Mouse (Mus musculus): ENCODE results near the gene Apbb1. TPM values are rescaled to one million over a fixed set of nuclear protein-coding genes. Genes with fewer than 3 reads are reported as not detected.
A peak's percentile ranks its signal among the peaks of the same experiment; 100 is the strongest.

Gene Apbb1
- total RNA-seq, 2 experiments from 2014 or later: 360 to 370 TPM

DNA sequence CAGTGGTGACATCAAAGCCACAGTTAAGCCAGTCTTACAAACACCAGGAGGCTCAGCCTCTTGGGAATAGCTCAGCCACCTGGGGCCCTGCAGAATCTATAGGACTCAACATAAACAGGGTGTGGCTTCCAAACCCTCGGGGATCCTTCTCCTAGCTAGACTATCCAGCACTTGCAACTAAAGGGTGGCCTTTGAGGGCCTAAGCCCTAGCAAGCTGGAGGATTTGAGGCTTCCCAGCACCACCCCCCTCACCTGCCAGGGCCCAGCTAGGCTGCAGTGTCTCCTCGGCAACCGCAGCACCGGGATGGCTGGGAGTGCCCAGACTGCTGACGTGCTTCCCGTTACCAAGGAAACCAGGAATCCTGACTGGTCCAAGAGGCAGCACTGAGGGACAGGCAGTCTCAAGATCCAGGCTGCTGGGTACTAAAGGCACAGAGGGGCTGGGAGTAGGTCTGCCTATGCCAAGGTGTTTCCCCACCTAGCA, 12.4 kb downstream of the Apbb1 start:
- DNase-seq (ENCODE audit: low spot score in 2 of 2): peak; percentile 80 to 90
- Histone ChIP-seq H3K27ac (peak overlapping the region; percentile 97), H3K4me3 (peak overlapping the region; percentile 50)
- no peak for TF ChIP-seq CTCF (conservative IDR thresholded peaks at IDR 0.05)

DNA sequence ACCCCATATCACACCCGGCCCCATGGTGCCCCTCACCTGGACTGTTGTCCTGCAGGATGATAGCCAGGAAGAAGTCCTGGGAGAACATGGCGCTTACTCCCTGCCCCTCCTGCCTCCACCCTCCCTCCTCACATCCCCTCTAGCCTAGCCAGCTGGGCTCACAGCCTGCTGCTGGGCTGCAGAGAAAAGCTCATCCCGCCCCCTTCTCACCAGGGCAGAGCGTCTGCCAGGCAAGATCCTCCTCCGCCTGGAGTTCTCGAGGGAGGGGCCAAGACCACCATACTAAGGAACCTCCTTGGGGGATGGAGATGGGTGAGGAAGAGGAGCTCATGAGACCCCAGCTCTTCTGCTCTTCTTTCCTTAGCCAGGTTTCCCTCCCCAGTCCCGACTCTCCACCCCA, 12.9 kb downstream of the Apbb1 start:
- H3K4me3 ChIP-seq: peak overlapping the region; percentile 50

DNA sequence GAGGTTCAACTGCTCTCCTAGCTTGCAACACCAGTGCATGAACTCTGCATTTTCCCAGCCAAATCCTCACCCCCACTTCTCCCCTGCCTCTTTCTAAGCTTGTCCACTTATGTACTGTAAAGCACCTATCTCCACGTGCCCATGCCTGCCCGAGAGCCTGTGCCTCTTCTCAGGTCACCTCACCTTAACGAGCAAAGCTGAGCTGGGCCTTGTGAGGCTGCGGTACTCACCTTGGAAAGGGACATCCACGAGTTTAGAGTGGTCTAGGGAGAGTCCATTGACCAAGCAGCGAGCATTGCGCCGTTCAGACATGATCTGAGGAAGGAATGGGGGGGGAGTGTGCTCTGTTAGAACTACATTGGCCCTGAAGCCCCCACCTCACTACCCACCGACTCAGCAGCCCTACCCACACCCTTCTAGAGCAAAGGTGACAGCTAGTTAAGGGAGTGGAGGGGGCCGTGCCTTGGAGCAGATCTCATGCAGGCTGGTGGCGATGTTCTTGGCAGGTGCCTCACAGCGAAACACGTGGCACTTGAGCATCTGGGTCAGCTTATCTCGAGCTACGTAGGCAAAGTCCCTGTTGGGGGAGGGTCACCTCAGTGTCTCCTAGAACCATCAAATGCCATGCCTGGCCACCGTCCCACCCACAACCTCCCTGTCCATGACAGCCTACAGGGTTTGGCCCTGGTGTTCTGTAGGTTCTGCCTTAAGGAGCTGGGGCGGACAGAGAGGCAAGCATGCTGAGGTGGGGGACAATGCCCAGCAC, 16.2 kb downstream of the Apbb1 start:
- DNase-seq (ENCODE audit: low spot score in 2 of 2): no peak
- no peak for TF ChIP-seq CTCF (conservative IDR thresholded peaks at IDR 0.05)
- Histone ChIP-seq H3K27ac (peak overlapping the region; percentile 97), H3K4me3 (no peak overlapping the region)

More for the DNA sequence above, 12.9 kb downstream of the Apbb1 start:
- DNase-seq (ENCODE audit: low spot score in 2 of 2): peak; percentile 75 to 77
- peak overlapping the region; percentile 97 for H3K27ac ChIP-seq
- TF ChIP-seq CTCF (conservative IDR thresholded peaks at IDR 0.05): no peak

DNA sequence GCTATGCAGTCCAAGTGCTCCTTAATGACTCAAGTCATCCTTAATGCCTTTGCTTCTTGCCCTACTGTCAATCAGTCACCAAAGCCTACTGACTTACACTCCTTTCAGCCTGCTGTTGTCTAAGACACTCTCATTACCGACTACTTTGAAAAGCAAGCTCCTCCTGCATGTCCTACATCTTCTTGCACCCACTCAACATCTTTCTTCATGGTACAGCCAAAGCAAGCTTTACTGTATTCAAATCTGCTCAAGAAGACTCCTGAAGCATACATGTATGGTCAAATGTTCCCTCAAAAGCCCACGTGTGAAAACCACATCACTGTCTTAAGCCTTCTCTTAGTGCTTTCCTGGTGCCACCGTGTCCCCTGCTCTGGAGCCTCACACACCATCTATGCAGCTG, 18.1 kb downstream of the Apbb1 start:
- no peak for TF ChIP-seq CTCF (conservative IDR thresholded peaks at IDR 0.05)
- Histone ChIP-seq H3K27ac (peak overlapping the region; percentile 53), H3K4me3 (no peak overlapping the region)
- peak in 1 of 2 experiments; percentile 3 for DNase-seq (ENCODE audit: low spot score in 2 of 2)

DNA sequence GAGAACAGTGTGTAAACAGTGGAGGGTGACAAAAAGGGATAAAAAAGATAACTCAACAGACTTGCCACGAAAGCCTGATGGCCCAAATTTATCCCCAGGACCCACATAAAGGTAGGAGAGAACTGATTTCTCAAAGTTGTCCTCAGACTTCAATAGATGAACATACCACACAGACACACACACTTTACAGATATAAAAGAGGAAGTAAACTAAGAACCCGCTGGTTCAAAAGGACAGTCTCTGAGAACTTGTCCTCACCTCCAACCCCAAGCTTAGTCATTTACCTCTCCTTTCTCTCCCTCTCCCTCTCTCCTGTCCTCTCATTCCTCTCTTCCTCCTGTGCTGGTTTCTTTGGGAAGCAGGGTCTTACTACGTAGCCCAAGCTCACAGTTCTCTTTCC, 19.1 kb downstream of the Apbb1 start:
- no peak overlapping the region for H3K4me3 ChIP-seq
- DNase-seq (ENCODE audit: low spot score in 2 of 2): no peak
- no peak for TF ChIP-seq CTCF (conservative IDR thresholded peaks at IDR 0.05)
- H3K27ac ChIP-seq: peak overlapping the region; percentile 36; the same call in 1 of the 2 replicates

DNA sequence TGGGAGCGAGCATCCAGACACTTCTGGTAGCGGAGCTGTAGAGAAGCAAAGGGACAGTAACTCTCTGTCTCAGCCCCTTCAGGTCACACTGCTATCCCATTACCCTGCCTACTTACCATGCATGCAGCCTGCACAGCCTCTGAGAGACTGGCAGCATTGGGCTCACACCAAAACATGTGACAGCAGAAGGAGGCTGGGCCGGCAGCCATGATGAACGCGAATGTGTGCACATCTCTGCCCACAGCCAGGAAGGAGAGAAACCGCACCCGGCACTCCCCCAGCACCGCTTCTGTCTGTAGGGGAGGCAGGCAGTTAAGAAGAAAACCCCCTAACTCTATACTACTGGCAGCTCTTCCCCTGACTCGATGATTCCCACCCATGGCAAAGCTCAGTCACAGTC, 22.4 kb downstream of the Apbb1 start:
- no peak for TF ChIP-seq CTCF (conservative IDR thresholded peaks at IDR 0.05)
- Histone ChIP-seq H3K4me3 (no peak overlapping the region), H3K27ac (peak overlapping the region; percentile 68; the same call in 1 of the 2 replicates)
- peak; percentile 60 to 76 for DNase-seq (ENCODE audit: low spot score in 2 of 2)

DNA sequence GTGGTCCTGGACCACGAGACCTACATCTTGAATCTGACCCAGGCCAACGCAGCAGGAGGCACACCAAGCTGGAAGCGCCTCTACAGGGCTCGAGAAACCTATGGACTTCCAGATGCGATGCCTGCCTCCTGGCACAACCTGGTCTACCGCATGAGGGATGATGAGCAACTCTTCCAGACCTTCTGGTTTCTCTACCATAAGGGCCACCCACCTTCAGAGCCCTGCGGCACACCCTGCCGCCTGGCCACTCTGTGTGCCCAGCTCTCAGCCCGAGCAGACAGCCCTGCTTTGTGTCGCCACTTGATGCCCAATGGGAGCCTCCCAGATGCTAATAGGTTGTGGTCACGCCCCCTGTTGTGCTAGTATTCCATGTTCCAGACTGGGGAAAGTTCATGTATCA, 23.8 kb downstream of the Apbb1 start:
- H3K27ac ChIP-seq: peak overlapping the region; percentile 68; the same call in 1 of the 2 replicates
- peak in 1 of 2 experiments; percentile 17 for DNase-seq (ENCODE audit: low spot score in 2 of 2)
- no peak overlapping the region for H3K4me3 ChIP-seq
- no peak for TF ChIP-seq CTCF (conservative IDR thresholded peaks at IDR 0.05)

DNA sequence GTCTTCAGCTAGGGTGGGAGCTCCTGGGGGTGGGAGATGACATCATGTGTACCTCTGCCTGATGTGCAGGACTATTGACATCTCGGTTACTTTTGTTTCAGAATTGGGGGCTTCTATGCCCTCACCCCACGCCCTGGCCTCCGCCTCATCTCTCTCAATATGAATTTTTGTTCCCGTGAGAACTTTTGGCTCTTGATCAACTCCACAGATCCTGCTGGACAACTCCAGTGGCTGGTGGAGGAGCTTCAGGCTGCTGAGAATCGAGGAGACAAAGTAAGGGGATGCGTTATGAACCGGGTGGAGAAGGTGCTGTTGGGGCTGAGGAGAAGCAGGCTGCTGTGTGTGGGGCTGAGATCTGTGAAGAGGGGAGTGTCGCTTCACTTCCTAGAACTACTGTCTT, 25.0 kb downstream of the Apbb1 start:
- DNase-seq (ENCODE audit: low spot score in 2 of 2): no peak
- Histone ChIP-seq H3K27ac (peak overlapping the region; percentile 92; the same call in 1 of the 2 replicates), H3K4me3 (peak overlapping the region; percentile 95; the same call in 1 of the 2 replicates)
- no peak for TF ChIP-seq CTCF (conservative IDR thresholded peaks at IDR 0.05)

DNA sequence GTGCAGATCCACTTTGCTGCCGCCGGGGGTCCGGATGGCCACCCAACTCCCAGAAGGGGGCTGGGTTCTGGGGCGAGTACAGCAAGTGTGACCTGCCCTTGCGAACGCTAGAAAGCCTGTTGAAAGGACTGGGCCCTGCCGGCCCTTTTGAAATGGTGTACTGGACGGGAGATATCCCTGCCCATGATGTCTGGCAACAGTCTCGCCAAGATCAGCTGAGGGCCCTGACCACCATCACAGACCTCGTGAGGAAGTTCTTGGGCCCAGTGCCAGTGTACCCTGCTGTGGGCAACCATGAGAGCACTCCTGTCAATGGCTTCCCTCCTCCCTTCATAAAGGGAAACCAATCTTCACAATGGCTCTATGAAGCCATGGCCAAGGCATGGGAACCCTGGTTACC, 25.9 kb downstream of the Apbb1 start:
- Histone ChIP-seq H3K27ac (peak overlapping the region; percentile 92; the same call in 1 of the 2 replicates), H3K4me3 (peak overlapping the region; percentile 95)
- DNase-seq (ENCODE audit: low spot score in 2 of 2): no peak
- TF ChIP-seq CTCF (conservative IDR thresholded peaks at IDR 0.05): no peak

DNA sequence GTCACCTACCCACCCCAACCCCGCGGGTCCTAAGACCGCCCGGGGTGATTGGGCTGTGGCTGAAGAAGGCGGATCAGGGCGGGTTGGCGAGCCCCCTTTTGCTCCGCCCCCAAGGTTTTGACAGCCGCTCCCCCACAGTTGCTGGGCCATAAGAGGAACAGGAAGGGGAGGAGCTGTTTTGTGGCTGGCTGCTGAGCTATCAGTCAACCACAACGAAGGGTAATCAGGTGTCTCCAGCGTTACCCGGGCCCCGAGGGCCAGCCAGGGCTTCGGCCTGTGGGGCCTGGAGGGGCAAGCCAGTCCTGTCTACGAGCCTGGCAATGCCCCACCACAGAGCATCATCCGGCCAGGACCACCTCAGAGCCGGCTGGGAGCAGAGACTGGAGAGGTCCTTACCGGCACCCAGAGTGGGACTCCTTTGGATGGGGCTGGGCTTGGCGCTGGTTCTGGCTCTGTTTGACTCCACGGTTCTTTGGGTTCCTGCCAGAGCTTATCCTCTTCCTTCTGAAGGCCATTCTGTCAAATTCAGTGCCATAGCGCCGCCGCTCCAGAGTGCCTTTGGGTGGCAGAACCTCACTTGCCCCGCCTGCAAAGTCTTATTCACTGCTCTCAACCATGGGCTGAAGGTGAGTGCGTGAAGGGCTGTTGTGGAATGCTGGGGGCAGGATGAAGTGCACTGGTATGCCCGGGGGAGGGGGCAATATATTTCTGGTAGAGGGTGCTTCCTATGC, 27.1 kb downstream of the Apbb1 start, which contains the start of gene Smpd1:
TSS of gene Smpd1 (plus strand) at position 149 of the 731 bp plus-strand sequence.
- H3K27ac ChIP-seq: peak within 1 kb of the TSS; percentile 92
- TF ChIP-seq CTCF (conservative IDR thresholded peaks at IDR 0.05): no peak
- H3K4me3 ChIP-seq: peak within 1 kb of the TSS; percentile 95
- DNase-seq (ENCODE audit: low spot score in 2 of 2): peak; percentile 91 to 95

DNA sequence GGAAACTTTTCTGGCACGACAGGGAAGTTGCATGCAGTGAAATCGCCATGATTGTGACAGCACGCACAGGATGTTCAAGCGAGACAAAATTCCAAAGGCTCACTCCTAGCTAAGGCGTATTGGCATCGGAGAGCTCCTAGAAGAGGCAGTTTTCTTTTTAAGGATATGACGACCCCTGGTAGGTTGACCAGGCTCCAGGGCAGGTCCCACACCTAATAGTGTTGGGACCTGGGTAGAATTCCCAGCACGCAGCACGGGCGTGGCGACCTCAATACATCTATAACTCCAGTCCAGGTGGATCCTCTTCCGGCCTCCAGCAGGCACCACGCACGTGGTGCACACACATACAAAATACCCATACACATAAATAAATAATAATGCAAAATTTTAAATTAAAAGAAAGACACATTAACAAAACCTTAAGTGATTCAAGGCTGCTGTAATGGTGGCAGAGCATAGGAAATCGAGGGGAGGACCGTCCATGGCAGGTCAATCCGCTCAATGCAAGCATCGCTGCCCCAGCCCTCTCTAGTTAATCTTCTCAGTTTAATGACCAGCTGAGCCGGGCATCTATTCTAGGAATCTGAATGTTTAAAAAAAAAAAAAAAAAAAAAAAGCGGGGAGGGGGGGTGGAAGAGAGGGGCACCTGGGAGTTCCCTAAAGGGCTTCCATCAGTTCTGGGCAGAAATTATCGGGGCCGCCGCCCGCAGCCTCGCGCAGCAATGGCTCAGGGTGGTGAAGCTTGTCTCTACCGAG, 27.8 kb downstream of the Apbb1 start:
- DNase-seq (ENCODE audit: low spot score in 2 of 2): no peak
- TF ChIP-seq CTCF (conservative IDR thresholded peaks at IDR 0.05): no peak
- H3K27ac ChIP-seq: peak overlapping the region; percentile 92
- peak overlapping the region; percentile 95 for H3K4me3 ChIP-seq

DNA sequence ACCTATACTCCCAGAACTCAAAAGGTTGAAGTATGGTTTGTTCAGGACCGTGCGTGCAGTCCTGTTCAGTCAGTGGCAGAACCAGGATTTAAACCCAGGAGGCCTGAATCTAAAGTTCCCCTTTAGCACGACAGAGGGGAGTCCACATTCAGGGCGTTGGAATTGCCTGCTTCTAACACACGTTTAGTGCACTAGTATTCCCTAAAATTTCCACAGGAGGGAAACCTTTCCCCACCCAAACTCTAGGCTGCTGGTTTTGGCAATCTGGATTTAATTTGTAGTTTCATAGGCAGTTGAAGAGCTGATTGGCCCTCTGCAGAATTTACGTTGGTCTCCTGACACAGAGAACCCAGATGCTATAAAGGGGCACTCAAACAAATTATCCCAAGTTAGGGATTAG, 32.4 kb downstream of the Apbb1 start:
- TF ChIP-seq CTCF (conservative IDR thresholded peaks at IDR 0.05): peak; percentile 82
- peak in 1 of 2 experiments; percentile 66 for DNase-seq (ENCODE audit: low spot score in 2 of 2)
- H3K4me3 ChIP-seq: no peak overlapping the region

More for the DNA sequence above, 32.4 kb downstream of the Apbb1 start:
- H3K27ac ChIP-seq: no peak overlapping the region

Data from layer of hippocampus, adult 2 months (tissue).